Mouse (Mus musculus) erythroblast, embryonic 14.5 days (primary cell): ENCODE data around the gene Letmd1.

Experiments used
- GATA1 ChIP-seq: IDR thresholded peaks from 2 replicates; pipeline ENCODE4 v1.6.1; 2012; ENCODE audit warnings: low read length, inconsistent platforms, mixed read lengths
- TAL1 ChIP-seq: IDR thresholded peaks from 3 replicates; pipeline ENCODE4 v1.6.1; 2012; ENCODE audit warnings: low read length, inconsistent platforms, mixed read lengths

DNA sequence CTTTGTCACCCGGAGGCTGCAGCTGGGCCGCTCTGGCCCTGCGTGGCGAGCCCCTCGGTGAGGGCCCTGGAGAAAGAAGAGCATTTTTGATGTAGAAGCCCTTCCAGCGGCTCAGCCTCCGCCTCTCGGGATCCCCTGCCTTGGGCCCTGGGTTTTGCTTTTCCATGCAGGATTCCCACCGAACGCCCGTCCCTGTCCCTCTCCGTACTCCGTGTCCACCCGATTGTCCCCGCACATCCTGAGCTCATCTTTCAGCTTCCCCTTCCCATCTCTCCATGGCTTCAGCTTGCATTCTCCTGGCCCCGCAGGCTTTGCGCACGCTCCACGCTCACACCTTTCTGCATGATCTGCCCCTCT lies 344 bp downstream of the Letmd1 start:
- TF ChIP-seq TAL1: no peak
- no peak for TF ChIP-seq GATA1
